Mouse (Mus musculus): ENCODE measurements around the gene Akain1.

GRCm38 (mm10) chr17:69396147-69397033 is 42.7 kb upstream of the Akain1 start:
- TF ChIP-seq CTCF (IDR thresholded peaks at IDR 0.05; ENCODE audit: extremely low read depth, insufficient read depth, insufficient read length, insufficient replicate concordance) (0 out of 2 replicates have a peak, but pooled peaks have one; percentile 5), POLR2A (IDR thresholded peaks at IDR 0.05; ENCODE audit: low read depth, low read length) (no peak)

Measured in spleen, adult 2 months (tissue).